Mouse (Mus musculus) stomach, postnatal 0 days (tissue): Measurements from ENCODE around the gene Gm47985. TPM values are rescaled to one million over a fixed set of nuclear protein-coding genes. Genes with fewer than 3 reads are reported as not detected.

Experiments
- ATAC-seq: fragments of 200-750 bp; cut with Nextera tagmentation; 2 replicates; pipeline ENCODE4 v1.8.0; 2017; ENCODE audit not compliant: low FRiP score, low TSS enrichment
- DNase-seq: peaks from one replicate; pipeline ENCODE4 v3.0.0-alpha.2; 2016; ENCODE audit warnings: low spot score
- H3K27ac ChIP-seq: fragments of 300-500 bp; sonication (generic); replicated peaks from 2 replicates; pipeline ENCODE4 v1.5.1; 2014; ENCODE audit warnings: mild to moderate bottlenecking, control low read depth
- H3K27me3 ChIP-seq: fragments of 300-500 bp; sonication (generic); 2 replicates; pipeline ENCODE4 v1.6.1; 2014; ENCODE audit warnings: low read length; ENCODE audit not compliant: control insufficient read depth, insufficient read depth
- H3K36me3 ChIP-seq: fragments of 300-500 bp; sonication (generic); 2 replicates; pipeline ENCODE4 v1.6.1; 2014; ENCODE audit warnings: low read length, mixed read lengths; ENCODE audit not compliant: control insufficient read depth, insufficient read depth
- H3K4me1 ChIP-seq: fragments of 300-500 bp; sonication (generic); replicated peaks from 2 replicates; pipeline ENCODE4 v1.6.1; 2014; ENCODE audit warnings: antibody characterized with exemption; ENCODE audit not compliant: control insufficient read depth, insufficient read depth
- H3K4me2 ChIP-seq: fragments of 300-500 bp; sonication (generic); replicated peaks from 2 replicates; pipeline ENCODE4 v1.6.1; 2014; ENCODE audit warnings: low read depth, mild to moderate bottlenecking, control low read depth, moderate library complexity
- H3K4me3 ChIP-seq: fragments of 300-500 bp; sonication (generic); 2 replicates; pipeline ENCODE4 v1.5.1; 2014; ENCODE audit warnings: low read depth, low read length, control low read depth
- H3K9ac ChIP-seq: fragments of 300-500 bp; sonication (generic); 2 replicates; pipeline ENCODE4 v1.6.1; 2014; ENCODE audit warnings: mild to moderate bottlenecking, low read length, control low read depth, mixed read lengths
- H3K9me3 ChIP-seq: fragments of 300-500 bp; sonication (generic); 2 replicates; pipeline ENCODE4 v1.6.1; 2016; ENCODE audit warnings: low read length; ENCODE audit not compliant: control insufficient read depth
- CTCF ChIP-seq: IDR thresholded peaks from 2 replicates; pipeline ENCODE4 v1.5.1; 2016; ENCODE audit warnings: antibody characterized with exemption, low read depth, mild to moderate bottlenecking, moderate library complexity
- EP300 ChIP-seq: optimal IDR thresholded peaks from 2 replicates; pipeline ENCODE3; 2016; ENCODE audit warnings: antibody characterized with exemption
- WGBS: fragments of 180-500 bp; shearing (Covaris S2); extraction: QIAGEN DNeasy Blood & Tissue Kit; methylation state at CpG from one replicate; pipeline ENCODE4 v1.1.7; 2014; 5-methylcytosine and 5-hydroxymethylcytosine counted together
- polyA plus RNA-seq: library from polyadenylated mRNA; unstranded; fragments of >200 nt; fragmentation: Nextera tagmentation; extraction: Ambion mirVana; gene quantifications from 2 replicates; pipeline ENCODE4 v1.2.1, GENCODE M21; 2015

Gene Gm47985
- polyA plus RNA-seq, 1 experiment from 2014 or later: not detected

DNA sequence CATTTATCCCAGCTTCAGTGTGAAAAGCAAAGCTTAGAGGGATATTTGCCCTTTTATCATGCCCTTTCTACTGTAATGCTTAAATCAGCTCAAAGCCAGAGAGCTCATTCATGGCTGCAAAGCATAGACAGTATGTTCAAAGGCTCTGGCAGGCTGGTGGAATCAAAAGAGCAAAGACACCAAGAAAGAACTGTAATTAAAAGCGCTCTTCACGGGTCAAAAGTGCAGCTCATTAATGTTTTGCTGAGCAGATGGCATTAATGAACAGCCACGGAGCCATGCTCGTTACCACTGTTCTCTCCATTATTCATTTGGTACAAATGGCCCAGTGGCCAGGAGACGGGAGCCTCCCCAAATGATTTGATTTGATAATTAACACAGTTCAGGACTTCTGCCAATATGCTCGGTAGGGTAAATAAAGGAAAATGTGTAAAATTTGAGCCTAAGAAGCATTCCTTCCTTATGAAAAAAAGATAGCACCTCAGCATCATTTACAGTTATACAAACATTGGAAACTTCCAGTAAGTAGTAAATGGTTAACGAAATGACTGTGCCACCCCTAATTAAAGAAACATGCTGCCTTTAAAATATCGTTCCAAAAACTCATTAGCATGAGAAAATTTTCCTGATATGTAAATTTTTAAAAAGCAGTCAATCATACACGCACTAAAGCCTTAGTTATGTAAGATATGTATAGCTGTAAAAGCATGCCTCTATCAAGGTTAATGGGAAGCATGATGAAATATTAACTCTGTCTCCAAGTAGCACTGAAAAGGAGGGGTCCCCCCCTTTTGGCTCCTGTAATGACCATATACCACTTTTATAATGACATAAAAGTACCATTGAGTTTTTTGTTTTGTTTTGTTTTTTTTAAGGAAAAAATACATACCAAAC lies 24.1 kb upstream of the Gm47985 start:
- Histone ChIP-seq H3K9me3 (no peaks in the 10 kb centered on the region), H3K4me3 (no peak overlapping the region), H3K4me2 (no peak overlapping the region), H3K36me3 (no peaks in the 10 kb centered on the region), H3K4me1 (no peaks in the 10 kb centered on the region), H3K27me3 (no peaks in the 10 kb centered on the region), H3K27ac (no peak overlapping the region), H3K9ac (no peak overlapping the region)
- ATAC-seq (no peak), DNase-seq (no peak)
- TF ChIP-seq EP300 (no peak), CTCF (no peak)
- WGBS: 68% methylated on average over 9 of the region's 9 CpGs

- Histone ChIP-seq H3K36me3 (no peaks in the 10 kb centered on the region), H3K27ac (no peak overlapping the region), H3K27me3 (no peaks in the 10 kb centered on the region), H3K9me3 (no peaks in the 10 kb centered on the region), H3K4me1 (no peaks in the 10 kb centered on the region), H3K4me2 (no peak overlapping the region), H3K9ac (no peak overlapping the region), H3K4me3 (no peak overlapping the region)
- TF ChIP-seq CTCF: no peak
- TF ChIP-seq EP300: no peak
- WGBS: 88% methylated on average over 2 of the region's 2 CpGs
- no peak for DNase-seq
- no peak for ATAC-seq
Observed at GRCm38 (mm10) chr1:151158857-151159510, 23.4 kb upstream of the Gm47985 start.

DNA sequence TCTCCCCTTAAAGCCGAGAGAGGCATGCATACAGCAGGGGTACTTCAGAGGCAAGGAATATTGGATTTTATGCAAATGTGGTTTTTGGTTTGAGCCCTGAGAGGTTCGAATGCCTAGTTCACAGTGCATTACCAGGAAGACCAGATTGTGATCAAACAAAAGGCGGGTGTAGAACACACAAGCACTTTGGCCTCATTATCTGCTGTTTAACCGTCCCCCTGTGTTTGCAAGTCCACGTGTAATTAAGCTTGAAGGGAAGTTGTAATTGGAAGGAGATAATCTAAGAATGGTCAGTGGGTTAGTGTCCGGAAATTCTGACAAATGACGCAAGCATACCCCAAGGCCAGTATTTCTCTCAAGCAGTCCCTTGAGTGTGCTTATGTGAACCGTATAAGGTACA lies 16.3 kb upstream of the Gm47985 start:
- no peaks in the 10 kb centered on the region for H3K36me3 ChIP-seq
- WGBS: 41% methylated on average over 8 of the region's 8 CpGs
- H3K4me2 ChIP-seq: no peak overlapping the region
- no peaks in the 10 kb centered on the region for H3K27me3 ChIP-seq
- DNase-seq (no peak), ATAC-seq (no peak)
- no peak overlapping the region for H3K27ac ChIP-seq
- TF ChIP-seq EP300: no peak
- TF ChIP-seq CTCF: no peak
- no peak overlapping the region for H3K9ac ChIP-seq
- H3K4me3 ChIP-seq: no peak overlapping the region
- no peaks in the 10 kb centered on the region for H3K9me3 ChIP-seq
- 0 out of 2 replicates have a peak, but pooled peaks cover 3% of the 10 kb centered on the region for H3K4me1 ChIP-seq

GRCm38 (mm10) chr1:151167297-151168047 lies 14.9 kb upstream of the Gm47985 start:
- Histone ChIP-seq H3K4me3 (no peak overlapping the region), H3K27ac (no peak overlapping the region), H3K4me2 (no peak overlapping the region), H3K36me3 (no peaks in the 10 kb centered on the region), H3K27me3 (no peaks in the 10 kb centered on the region), H3K4me1 (0 out of 2 replicates have a peak, but pooled peaks cover 3% of the 10 kb centered on the region), H3K9me3 (no peaks in the 10 kb centered on the region), H3K9ac (no peak overlapping the region)
- 38% methylated on average over 12 of the region's 12 CpGs for WGBS
- no peak for TF ChIP-seq EP300
- no peak for TF ChIP-seq CTCF
- DNase-seq (no peak), ATAC-seq (no peak)

GRCm38 (mm10) chr1:151168637-151169036 lies 13.7 kb upstream of the Gm47985 start:
- H3K4me2 ChIP-seq: no peak overlapping the region
- H3K36me3 ChIP-seq: no peaks in the 10 kb centered on the region
- H3K9ac ChIP-seq: no peak overlapping the region
- TF ChIP-seq EP300 (no peak), CTCF (no peak)
- ATAC-seq (peak; percentile 46; the same call in 1 of the 2 replicates), DNase-seq (no peak)
- no peak overlapping the region for H3K4me3 ChIP-seq
- H3K27me3 ChIP-seq: no peaks in the 10 kb centered on the region
- 53% methylated on average over 3 of the region's 3 CpGs for WGBS
- H3K27ac ChIP-seq: no peak overlapping the region
- H3K4me1 ChIP-seq: 0 out of 2 replicates have a peak, but pooled peaks cover 3% of the 10 kb centered on the region
- H3K9me3 ChIP-seq: no peaks in the 10 kb centered on the region
